Mouse (Mus musculus): Measurements from ENCODE around the gene Trpm1. TPM values are rescaled to one million over a fixed set of nuclear protein-coding genes. Genes with fewer than 3 reads are reported as not detected.

Gene Trpm1
- total RNA-seq, 2 experiments from 2014 or later: 0.38 to 0.66 TPM

DNA sequence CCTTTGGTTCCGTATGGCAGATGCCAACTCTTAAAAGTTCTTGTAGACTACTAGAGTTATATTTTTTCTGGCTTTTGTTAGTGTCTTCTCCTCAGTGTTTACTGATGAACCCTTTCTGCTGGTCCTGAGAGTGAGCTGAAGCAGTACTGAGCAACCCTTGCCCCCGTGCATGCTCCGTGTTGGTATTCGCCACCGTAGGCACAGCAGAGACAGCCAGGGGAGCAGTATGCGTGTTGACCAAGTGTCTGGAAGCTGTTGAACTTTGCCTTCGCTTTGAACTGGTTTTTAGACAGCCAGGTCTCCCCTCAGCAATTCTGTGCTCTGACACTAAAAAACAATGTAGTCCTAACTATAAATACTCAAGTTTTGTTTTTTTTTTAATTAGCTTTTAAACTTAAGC lies 135.8 kb downstream of the Trpm1 start:
- DNase-seq: no peak

DNA sequence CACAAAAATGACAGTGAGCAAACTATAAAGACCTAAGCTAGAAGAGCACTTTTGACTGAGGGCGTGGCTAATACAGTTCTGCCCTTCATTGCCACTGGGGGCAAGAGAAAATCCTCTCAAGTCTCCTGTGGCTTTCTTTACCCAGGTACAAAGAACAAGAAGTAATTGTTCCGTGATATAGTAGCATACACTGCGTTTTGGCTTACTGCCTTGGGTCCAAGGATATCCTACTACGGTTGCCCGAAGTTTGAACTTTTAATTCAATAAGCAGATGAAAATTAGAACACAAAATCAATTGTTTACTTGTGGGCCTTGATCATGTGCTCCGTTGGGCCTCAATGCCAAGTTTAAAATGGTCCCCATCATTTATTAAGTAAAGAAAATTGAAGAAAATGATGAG lies 136.8 kb downstream of the Trpm1 start:
- DNase-seq: no peak

DNA sequence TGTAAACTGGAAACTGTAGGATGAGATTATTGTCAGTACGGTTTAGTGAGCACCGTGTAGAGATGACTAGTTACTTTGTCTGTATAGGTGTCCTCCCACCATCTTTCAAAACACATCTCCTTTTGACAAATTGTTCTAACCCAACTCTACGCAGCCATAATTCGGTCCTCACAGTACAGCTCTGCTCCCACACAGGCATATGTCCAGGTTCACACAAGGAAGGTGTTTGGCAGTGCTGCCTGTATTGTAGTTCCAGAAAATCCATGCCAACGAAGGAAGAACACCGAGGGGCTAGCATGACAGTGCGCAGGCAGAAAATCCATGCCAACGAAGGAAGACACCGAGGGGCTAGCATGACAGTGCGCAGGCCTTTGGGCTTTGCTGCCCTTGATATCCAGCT lies 138.1 kb downstream of the Trpm1 start:
- DNase-seq: no peak

DNA sequence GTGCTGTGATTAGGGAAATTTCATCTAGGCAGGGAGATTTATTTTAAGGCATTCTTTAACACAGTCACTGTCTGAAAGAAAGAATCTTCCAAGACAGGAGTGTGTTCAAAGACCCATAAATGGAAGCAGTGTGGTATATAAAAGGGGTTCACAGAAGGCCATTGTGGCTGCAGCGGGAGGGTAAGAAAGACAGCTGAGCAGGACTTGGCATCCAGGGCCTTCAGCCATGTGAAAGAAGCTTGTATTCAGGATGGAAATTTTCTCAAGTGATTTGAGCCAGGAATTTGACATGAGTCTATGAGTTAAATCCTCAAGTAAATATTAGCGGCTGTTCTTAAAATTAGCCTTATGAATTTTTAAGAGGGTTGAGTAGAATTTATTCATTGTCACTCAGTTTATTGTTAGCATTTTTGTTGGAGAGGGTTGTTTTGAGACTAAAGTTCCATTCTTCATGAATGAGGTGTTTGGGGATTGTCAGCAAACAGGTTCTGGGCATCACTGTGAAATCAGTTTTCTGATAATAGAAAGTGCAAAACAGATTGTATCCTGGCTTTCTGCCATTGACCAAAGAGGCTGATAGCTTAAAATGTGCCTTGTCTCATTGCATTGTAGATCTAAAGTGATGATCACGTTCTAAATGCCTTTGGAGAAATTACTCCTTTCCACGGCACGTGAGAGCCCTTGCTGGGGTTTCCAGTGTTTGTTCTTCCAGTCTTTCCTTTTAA lies 142.8 kb downstream of the Trpm1 start:
- DNase-seq: no peak

DNA sequence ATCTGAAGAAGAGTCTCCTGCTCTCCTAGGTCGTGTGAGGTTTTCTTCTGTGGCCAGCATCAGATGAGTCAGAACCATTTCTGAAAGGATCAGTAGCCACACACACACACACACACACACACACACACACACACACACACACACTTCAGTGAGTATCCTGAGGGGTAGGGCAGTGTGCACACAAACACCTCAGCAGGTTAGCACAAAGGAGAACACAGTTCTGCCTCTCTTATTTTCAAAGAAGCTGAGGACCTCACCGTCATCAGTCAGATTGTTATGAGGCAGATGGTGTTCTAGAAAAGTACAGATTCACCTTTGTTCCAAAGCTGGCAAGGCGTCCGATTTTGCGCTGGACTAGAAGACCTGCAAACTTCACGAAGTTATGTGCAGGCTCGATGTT lies 156.6 kb downstream of the Trpm1 start:
- no peak for DNase-seq

DNA sequence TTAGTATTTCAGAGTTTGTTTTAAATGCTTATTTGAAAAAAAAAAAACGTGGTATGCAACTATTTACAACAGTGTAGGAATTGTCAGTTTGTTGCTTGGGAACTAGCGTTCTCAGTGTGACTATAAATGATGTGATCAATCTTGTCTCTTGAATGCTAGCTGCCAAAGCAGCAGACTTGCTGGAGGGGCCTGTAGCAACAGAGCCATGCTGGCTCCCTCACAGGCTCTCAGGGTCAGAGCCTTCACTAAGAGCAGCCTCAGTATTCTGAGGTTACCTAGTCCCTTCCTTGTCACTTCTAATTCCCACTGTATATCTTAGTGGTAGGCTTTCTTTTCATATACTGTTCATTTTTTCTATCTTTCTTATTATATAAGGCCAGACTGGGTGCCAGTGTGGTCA lies 157.1 kb downstream of the Trpm1 start:
- no peak for DNase-seq

DNA sequence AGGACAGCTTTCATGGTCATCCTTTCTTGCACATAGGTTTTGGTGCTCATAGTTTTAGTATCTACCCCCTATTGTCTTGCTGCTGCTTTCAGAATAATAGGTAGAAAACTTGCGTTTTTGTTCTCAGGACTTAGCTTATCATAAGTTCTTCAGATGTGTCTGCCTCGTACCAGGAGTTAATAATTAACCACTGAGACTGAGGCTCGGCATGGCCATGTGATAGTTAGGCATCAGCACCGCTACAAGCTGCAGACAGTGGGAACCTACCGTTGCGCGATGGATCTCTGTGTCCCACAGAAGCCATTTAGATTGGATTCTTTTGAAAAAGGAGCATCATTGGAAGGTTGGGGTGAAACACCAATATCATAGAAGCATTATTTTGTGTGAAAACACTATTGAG lies 159.2 kb downstream of the Trpm1 start:
- no peak for DNase-seq

Small RNA genes within 50 kb of the gene (microRNA-seq; reads per million reads assigned to microRNA genes)
- gene Mir211 (4.3 to 13.7 reads per million in 2 experiments), gene Mir6416 (0 reads per million in 2 experiments)

Other genes starting within 250 kb of the Trpm1 start
- not detected for gene E030018B13Rik, start 237.0 kb upstream of the Trpm1 start, total RNA-seq (2021)
- gene Klf13, start 214.9 kb upstream of the Trpm1 start, total RNA-seq (2021): 10 to 100 TPM; 38.3 to 50.8 TPM
- gene Mtmr10, start 133.8 kb downstream of the Trpm1 start, total RNA-seq (2021): 10 to 100 TPM; 15.5 to 16.4 TPM
- 1 to 10 TPM; 7.1 to 7.5 TPM for gene Fan1, start 220.3 kb downstream of the Trpm1 start, total RNA-seq (2021)
- 10 to 100 TPM; 15.4 to 17.1 TPM for gene Mphosph10, start 238.4 kb downstream of the Trpm1 start, total RNA-seq (2021)
- gene Mcee, start 238.8 kb downstream of the Trpm1 start, total RNA-seq (2021): 10 to 100 TPM; 62.1 to 68.9 TPM